Comparison of ENCODE assay signal across 11 mouse cellular contexts in genomic region chr9:44511935-44512716, GRCm38 (mm10). TPM values are rescaled to one million over a fixed set of nuclear protein-coding genes. Genes with fewer than 3 reads are reported as not detected.
DNase-seq lines count a peak whose midpoint lies in the region; ATAC-seq lines count a peak whose summit lies in the region.
"Had no signal": no experiment of that assay in that cellular context is flagged by ENCODE, and none has a peak within 500 bp of the region (broad histone marks: within the 10 kb centered on the region; RNA-seq: fewer than 3 reads in every experiment).

No protein-coding gene starts in this region.

- WGBS in embryonic facial prominence, embryonic 12.5 days: 61% methylated on average over 9 of the region's 9 CpGs
- WGBS in embryonic facial prominence, embryonic 10.5 days: 77% methylated on average over 9 of the region's 9 CpGs
- 32% methylated on average over 9 of the region's 9 CpGs for WGBS in liver, embryonic 15.5 days (ENCODE audit: insufficient replicate concordance)

- peaks cover 23% of the 10 kb centered on the region for H3K36me3 ChIP-seq in embryonic facial prominence, embryonic 12.5 days
- H3K36me3 ChIP-seq in embryonic facial prominence, embryonic 10.5 days (replicated peaks): peaks cover 24% of the 10 kb centered on the region
- no peaks in the 10 kb centered on the region for H3K36me3 ChIP-seq in liver, embryonic 15.5 days (replicated peaks)

- DNase-seq in embryonic facial prominence, embryonic 10.5 days (ENCODE audit: low spot score): no peak
- no peak for DNase-seq in liver
- DNase-seq in ovary, postnatal 36 days (ENCODE audit: low spot score): no peak
- DNase-seq in neural tube, embryonic 10.5 days (ENCODE audit: extremely low spot score, low spot score): no peak

- no peaks in the 10 kb centered on the region for H3K9me3 ChIP-seq in embryonic facial prominence, embryonic 12.5 days
- no peaks in the 10 kb centered on the region for H3K9me3 ChIP-seq in embryonic facial prominence, embryonic 10.5 days
- no peaks in the 10 kb centered on the region for H3K9me3 ChIP-seq in liver, embryonic 15.5 days (replicated peaks)

- H3K4me1 ChIP-seq in embryonic facial prominence, embryonic 12.5 days: peaks cover 30% of the 10 kb centered on the region
- H3K4me1 ChIP-seq in embryonic facial prominence, embryonic 10.5 days: peaks cover 37% of the 10 kb centered on the region
- H3K4me1 ChIP-seq in liver, embryonic 15.5 days (replicated peaks): peaks cover 58% of the 10 kb centered on the region

- H3K4me3 ChIP-seq in embryonic facial prominence, embryonic 12.5 days: no peak overlapping the region
- no peak overlapping the region for H3K4me3 ChIP-seq in embryonic facial prominence, embryonic 10.5 days
- no peak overlapping the region for H3K4me3 ChIP-seq in liver, embryonic 15.5 days (replicated peaks)
- H3K4me3 ChIP-seq: myocyte had no signal

- H3K27ac ChIP-seq in embryonic facial prominence, embryonic 12.5 days: peak overlapping the region; percentile 51
- no peak overlapping the region for H3K27ac ChIP-seq in embryonic facial prominence, embryonic 10.5 days (replicated peaks)
- H3K27ac ChIP-seq in liver, embryonic 15.5 days (replicated peaks): peak overlapping the region; percentile 19; the same call in 1 of the 2 replicates

- no peak overlapping the region for H3K4me2 ChIP-seq in embryonic facial prominence, embryonic 12.5 days (replicated peaks)
- no peak overlapping the region for H3K4me2 ChIP-seq in liver, embryonic 15.5 days

- no peaks in the 10 kb centered on the region for H3K27me3 ChIP-seq in embryonic facial prominence, embryonic 12.5 days
- peaks cover 13% of the 10 kb centered on the region for H3K27me3 ChIP-seq in embryonic facial prominence, embryonic 10.5 days (replicated peaks; ENCODE audit: low read depth, poor library complexity, severe bottlenecking)
- H3K27me3 ChIP-seq in liver, embryonic 15.5 days: no peaks in the 10 kb centered on the region; the same call in 1 of the 2 replicates

- no peak for ATAC-seq in embryonic facial prominence, embryonic 12.5 days (ENCODE audit: insufficient number of reproducible peaks, insufficient read depth, low FRiP score, low TSS enrichment)
- no peak for ATAC-seq in liver, embryonic 15.5 days (ENCODE audit: insufficient read depth)
- peak; percentile 20; the same call in 1 of the 2 replicates for ATAC-seq in common myeloid progenitor, adult 5-6 weeks (replicated peaks; ENCODE audit: low read depth, poor library complexity, severe bottlenecking)
- peak; percentile 10; the same call in 1 of the 2 replicates for ATAC-seq in neutrophil, adult 5-6 weeks (ENCODE audit: extremely low read depth, insufficient number of reproducible peaks, low FRiP score, poor library complexity, severe bottlenecking)

- no peak overlapping the region for H3K9ac ChIP-seq in embryonic facial prominence, embryonic 12.5 days
- H3K9ac ChIP-seq in liver, embryonic 15.5 days: no peak overlapping the region

RNA-seq across cellular contexts. Expression of gene Bcl9l, which starts 29.5 kb away (rescaled TPM):
- polyA plus RNA-seq in embryonic facial prominence, embryonic 12.5 days (2016; fragmentation: Nextera tagmentation; extraction: Ambion mirVana): 17.7 and 18.5 TPM in 2 replicates
- polyA plus RNA-seq in embryonic facial prominence, embryonic 10.5 days (2016; fragmentation: Nextera tagmentation; extraction: Ambion mirVana): 7.4 and 7.7 TPM in 2 replicates
- polyA plus RNA-seq in liver, embryonic 15.5 days (2015; fragmentation: Nextera tagmentation; extraction: Ambion mirVana): 1.9 and 2.3 TPM in 2 replicates
- total RNA-seq in common myeloid progenitor, adult 5-6 weeks (2017): 3.1 and 5.7 TPM in 2 replicates
- total RNA-seq in neutrophil, adult 5-6 weeks (2017): 18.3 and 26.5 TPM in 2 replicates

RNA-seq across cellular contexts. Expression of gene Cxcr5, which starts 49.6 kb away (rescaled TPM):
- 0.08 TPM in 1 of 2 replicates, not detected in the other for polyA plus RNA-seq in embryonic facial prominence, embryonic 12.5 days (2016; fragmentation: Nextera tagmentation; extraction: Ambion mirVana)
- polyA plus RNA-seq in embryonic facial prominence, embryonic 10.5 days (2016; fragmentation: Nextera tagmentation; extraction: Ambion mirVana): not detected in 2 replicates
- 0.13 TPM in 1 of 2 replicates, not detected in the other for polyA plus RNA-seq in liver, embryonic 15.5 days (2015; fragmentation: Nextera tagmentation; extraction: Ambion mirVana)
- total RNA-seq in common myeloid progenitor, adult 5-6 weeks (2017): not detected in 2 replicates
- total RNA-seq in neutrophil, adult 5-6 weeks (2017): 207 and 222 TPM in 2 replicates
- total RNA-seq: gastrocnemius, adult 8-10 months; left cerebral cortex, postnatal 14 days had no signal

RNA-seq across cellular contexts. Expression of gene Upk2, which starts 57.4 kb away (rescaled TPM):
- polyA plus RNA-seq in embryonic facial prominence, embryonic 12.5 days (2016; fragmentation: Nextera tagmentation; extraction: Ambion mirVana): 1.7 and 2.2 TPM in 2 replicates
- polyA plus RNA-seq in embryonic facial prominence, embryonic 10.5 days (2016; fragmentation: Nextera tagmentation; extraction: Ambion mirVana): 0.41 and 0.59 TPM in 2 replicates
- polyA plus RNA-seq in liver, embryonic 15.5 days (2015; fragmentation: Nextera tagmentation; extraction: Ambion mirVana): not detected in 2 replicates
- not detected in 2 replicates for total RNA-seq in common myeloid progenitor, adult 5-6 weeks (2017)
- total RNA-seq in neutrophil, adult 5-6 weeks (2017): not detected in 2 replicates
- total RNA-seq: left cerebral cortex, postnatal 14 days had no signal
- polyA plus RNA-seq: myocyte had no signal

Comparison
In these comparisons a context has a peak if more than half of its experiments do, and no peak if none do; other contexts are left out.
1. ATAC-seq: peak in common myeloid progenitor, adult 5-6 weeks (single experiment) and neutrophil, adult 5-6 weeks (single experiment); none in embryonic facial prominence, embryonic 12.5 days (single experiment) and liver, embryonic 15.5 days (single experiment).